Mouse (Mus musculus): ENCODE results near the gene Abi3bp.

- no peak for TF ChIP-seq CTCF (IDR thresholded peaks at IDR 0.05; ENCODE audit: extremely low read depth, insufficient read length, insufficient replicate concordance, low read depth, low read length)
- no peak for TF ChIP-seq POLR2A (IDR thresholded peaks at IDR 0.05; ENCODE audit: low read depth, low read length)
Measured at GRCm38 (mm10) chr16:56473160-56473559, 4.5 kb upstream of the Abi3bp start.

Measured in small intestine, adult 2 months (tissue).